Mouse (Mus musculus) adrenal gland, adult 8-10 months (tissue): ENCODE measurements around the gene Fam89a. TPM values are rescaled to one million over a fixed set of nuclear protein-coding genes. Genes with fewer than 3 reads are reported as not detected.

Source experiments
- DNase-seq: peaks from one replicate; pipeline ENCODE4 v3.0.0; 2022
- total RNA-seq, 4 experiments: library from RNA; stranded (reverse); gene quantifications; 2 replicates each; pipeline ENCODE4 v1.2.4; 2022

Fam89a gene
- total RNA-seq, 4 experiments from 2014 or later = 0.42 to 0.73 (median 0.49) TPM; not detected in 1

GRCm38 (mm10) chr8:124752325-124752862 is 762 bp upstream of the Fam89a start:
- DNase-seq = no peak

GRCm38 (mm10) chr8:124751191-124751590 is 441 bp downstream of the Fam89a start:
- DNase-seq = no peak

- no peak for DNase-seq
These were observed 5.0 kb downstream of the Fam89a start for GRCm38 (mm10) chr8:124746661-124747060.

GRCm38 (mm10) chr8:124739268-124739667 is 12.4 kb downstream of the Fam89a start:
- no peak for DNase-seq

GRCm38 (mm10) chr8:124735371-124735911 is 16.2 kb downstream of the Fam89a start:
- DNase-seq = no peak

GRCm38 (mm10) chr8:124732828-124733227 is 18.8 kb downstream of the Fam89a start:
- no peak for DNase-seq

- DNase-seq = no peak
These were observed 27.3 kb downstream of the Fam89a start for GRCm38 (mm10) chr8:124724301-124724700.

- DNase-seq = peak; percentile 95
These were observed 29.6 kb downstream of the Fam89a start, which contains the start of the genes Ttc13 and Arv1 for GRCm38 (mm10) chr8:124721862-124722515. Gene Ttc13, minus strand, starts transcription at chr8:124721983. Gene Arv1, plus strand, starts transcription at chr8:124722139.

- DNase-seq = no peak
These were observed 30.4 kb downstream of the Fam89a start for GRCm38 (mm10) chr8:124720938-124721861.

- DNase-seq = no peak
These were observed 31.5 kb downstream of the Fam89a start for GRCm38 (mm10) chr8:124720133-124720532.

- no peak for DNase-seq
These were observed 35.9 kb downstream of the Fam89a start for GRCm38 (mm10) chr8:124715736-124716135.

- no peak for DNase-seq
These were observed 38.4 kb downstream of the Fam89a start for GRCm38 (mm10) chr8:124713207-124713606.

- DNase-seq = no peak
These were observed 45.8 kb downstream of the Fam89a start for GRCm38 (mm10) chr8:124705823-124706222.

GRCm38 (mm10) chr8:124704376-124704775 is 47.3 kb downstream of the Fam89a start:
- DNase-seq = no peak

- no peak for DNase-seq
These were observed 48.1 kb downstream of the Fam89a start for GRCm38 (mm10) chr8:124703526-124703925.

GRCm38 (mm10) chr8:124702183-124702582 is 49.4 kb downstream of the Fam89a start:
- no peak for DNase-seq

- no peak for DNase-seq
These were observed 50.6 kb downstream of the Fam89a start for GRCm38 (mm10) chr8:124701023-124701422.

- DNase-seq = no peak
These were observed 51.4 kb downstream of the Fam89a start for GRCm38 (mm10) chr8:124700271-124700670.

GRCm38 (mm10) chr8:124695424-124696100 is 56.1 kb downstream of the Fam89a start:
- DNase-seq = no peak

GRCm38 (mm10) chr8:124691706-124692105 is 59.9 kb downstream of the Fam89a start:
- no peak for DNase-seq
